Mouse (Mus musculus) stomach, postnatal 0 days (tissue): Measurements from ENCODE around the gene Prss2.

ENCODE experiments used
- CTCF ChIP-seq: IDR thresholded peaks from 2 replicates; pipeline ENCODE4 v1.5.1; 2016; ENCODE audit warnings: antibody characterized with exemption, low read depth, mild to moderate bottlenecking, moderate library complexity
- EP300 ChIP-seq: optimal IDR thresholded peaks from 2 replicates; pipeline ENCODE3; 2016; ENCODE audit warnings: antibody characterized with exemption

GRCm38 (mm10) chr6:41547056-41547650 is 25.6 kb downstream of the Prss2 start:
- TF ChIP-seq CTCF (no peak), EP300 (no peak)
